Mouse (Mus musculus): ENCODE data around the gene Ube2l3.

Ube2l3 gene

DNA sequence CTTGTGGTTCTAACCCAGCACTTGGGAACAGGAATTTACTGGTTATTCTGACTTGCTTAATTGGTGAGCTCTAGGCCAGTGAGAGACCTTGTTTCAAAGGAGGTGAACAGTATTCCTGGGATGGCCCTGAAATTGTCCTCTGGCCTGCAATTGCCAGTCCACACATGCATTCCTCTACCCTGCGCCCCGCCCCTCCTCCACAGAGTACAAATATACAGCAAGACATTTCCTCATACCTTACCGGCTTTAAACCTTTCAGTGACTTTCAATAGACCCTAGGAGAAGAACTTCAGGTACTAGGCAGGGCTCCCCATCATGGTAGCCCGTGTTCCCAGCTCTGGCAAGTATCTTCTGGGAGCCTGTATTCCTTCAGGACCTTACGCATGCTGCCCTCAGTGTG, 23.1 kb upstream of the Ube2l3 start:
- DNase-seq (ENCODE audit: low read depth, low spot score): no peak
- no peaks in the 10 kb centered on the region for H3K27me3 ChIP-seq (ENCODE audit: control insufficient read depth, insufficient read depth, low read length, poor library complexity, severe bottlenecking)
- H3K36me3 ChIP-seq (ENCODE audit: control insufficient read depth, insufficient read depth, low read length, poor library complexity, severe bottlenecking): no peaks in the 10 kb centered on the region

DNA sequence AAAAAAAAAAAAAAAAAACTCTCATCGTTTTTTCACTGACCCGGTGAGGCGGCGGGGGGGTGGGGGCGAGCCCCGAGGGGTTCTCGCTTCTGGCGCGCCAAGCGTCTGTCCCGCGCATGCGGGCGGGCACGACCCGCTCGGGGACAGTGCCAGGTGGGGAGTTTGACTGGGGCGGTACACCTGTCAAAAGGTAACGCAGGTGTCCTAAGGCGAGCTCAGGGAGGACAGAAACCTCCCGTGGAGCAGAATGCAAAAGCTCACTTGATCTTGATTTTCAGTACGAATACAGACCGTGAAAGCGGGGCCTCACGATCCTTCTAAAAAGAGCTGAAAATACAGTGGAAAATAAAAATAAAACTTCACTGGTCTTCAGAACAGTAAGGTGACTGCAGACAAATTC, 19.7 kb upstream of the Ube2l3 start:
- H3K36me3 ChIP-seq (ENCODE audit: control insufficient read depth, insufficient read depth, low read length, poor library complexity, severe bottlenecking): no peaks in the 10 kb centered on the region
- no peaks in the 10 kb centered on the region for H3K27me3 ChIP-seq (ENCODE audit: control insufficient read depth, insufficient read depth, low read length, poor library complexity, severe bottlenecking)
- peak; percentile 86 for DNase-seq (ENCODE audit: low read depth, low spot score)

DNA sequence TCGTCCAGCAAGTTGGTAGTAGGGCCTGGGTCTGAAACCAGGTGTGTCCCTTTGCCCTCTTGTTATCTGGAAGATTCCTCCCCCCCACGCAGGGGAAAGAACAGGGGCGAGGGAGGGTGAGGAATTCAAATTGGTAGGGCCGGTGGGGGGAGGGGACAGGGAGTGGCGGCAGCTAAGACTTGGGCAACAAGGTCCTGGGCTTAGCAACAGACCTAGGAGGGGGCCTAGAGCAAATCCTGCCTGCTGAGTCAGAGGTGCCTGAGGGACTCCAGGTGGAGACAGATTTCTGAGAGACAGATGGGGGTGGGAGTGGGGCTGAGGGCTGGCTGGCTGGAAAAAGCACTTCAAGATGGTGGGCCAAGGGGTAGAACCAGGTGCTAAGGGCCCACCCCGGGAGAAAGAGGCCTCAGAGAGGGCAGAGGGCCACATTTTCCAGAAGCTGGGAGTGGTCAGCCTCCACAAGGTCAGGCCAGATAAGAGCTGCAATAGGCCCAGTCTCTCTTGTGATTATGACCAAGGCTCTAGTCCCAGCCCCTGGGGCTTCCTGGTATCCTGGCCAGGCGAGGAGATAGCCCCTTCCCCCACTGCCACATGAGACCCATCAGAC, 17.8 kb upstream of the Ube2l3 start:
- DNase-seq (ENCODE audit: low read depth, low spot score): no peak
- H3K36me3 ChIP-seq (ENCODE audit: control insufficient read depth, insufficient read depth, low read length, poor library complexity, severe bottlenecking): no peaks in the 10 kb centered on the region
- H3K27me3 ChIP-seq (ENCODE audit: control insufficient read depth, insufficient read depth, low read length, poor library complexity, severe bottlenecking): no peaks in the 10 kb centered on the region

DNA sequence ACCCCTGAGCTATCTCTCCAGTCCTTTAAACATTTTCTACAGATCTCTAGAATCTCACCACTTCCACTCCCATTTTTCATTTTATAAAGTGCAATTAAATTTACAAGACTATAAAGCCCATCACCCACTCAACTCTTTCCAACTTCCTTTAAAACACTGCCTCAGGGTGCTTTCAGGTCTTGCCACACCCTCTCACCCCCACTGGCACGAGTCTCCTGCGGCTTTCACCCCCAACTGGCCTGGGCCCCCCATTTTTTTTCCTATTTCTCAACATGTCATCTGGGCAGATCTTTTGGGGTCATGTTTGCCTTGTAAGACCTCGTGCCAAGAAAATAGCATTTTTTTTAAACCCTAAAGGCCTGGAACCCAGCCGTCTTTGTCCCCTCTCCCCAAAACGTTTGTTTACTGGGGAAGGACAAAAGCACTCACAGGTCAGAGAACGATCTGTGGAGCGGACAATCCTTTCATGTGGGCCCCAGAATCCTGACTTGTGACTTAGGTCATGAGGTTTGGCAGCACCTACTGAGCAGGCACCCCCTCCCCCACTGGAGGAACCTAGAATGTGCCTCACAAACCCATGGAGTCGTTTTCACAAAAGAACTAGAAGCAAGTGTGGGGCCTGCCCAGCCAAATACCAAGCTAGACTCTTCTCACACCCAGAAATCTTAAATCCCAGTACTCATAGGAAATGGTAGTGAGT, 14.6 kb upstream of the Ube2l3 start:
- Histone ChIP-seq H3K36me3 (ENCODE audit: control insufficient read depth, insufficient read depth, low read length, poor library complexity, severe bottlenecking) (no peaks in the 10 kb centered on the region), H3K27me3 (ENCODE audit: control insufficient read depth, insufficient read depth, low read length, poor library complexity, severe bottlenecking) (no peaks in the 10 kb centered on the region)
- DNase-seq (ENCODE audit: low read depth, low spot score): no peak

DNA sequence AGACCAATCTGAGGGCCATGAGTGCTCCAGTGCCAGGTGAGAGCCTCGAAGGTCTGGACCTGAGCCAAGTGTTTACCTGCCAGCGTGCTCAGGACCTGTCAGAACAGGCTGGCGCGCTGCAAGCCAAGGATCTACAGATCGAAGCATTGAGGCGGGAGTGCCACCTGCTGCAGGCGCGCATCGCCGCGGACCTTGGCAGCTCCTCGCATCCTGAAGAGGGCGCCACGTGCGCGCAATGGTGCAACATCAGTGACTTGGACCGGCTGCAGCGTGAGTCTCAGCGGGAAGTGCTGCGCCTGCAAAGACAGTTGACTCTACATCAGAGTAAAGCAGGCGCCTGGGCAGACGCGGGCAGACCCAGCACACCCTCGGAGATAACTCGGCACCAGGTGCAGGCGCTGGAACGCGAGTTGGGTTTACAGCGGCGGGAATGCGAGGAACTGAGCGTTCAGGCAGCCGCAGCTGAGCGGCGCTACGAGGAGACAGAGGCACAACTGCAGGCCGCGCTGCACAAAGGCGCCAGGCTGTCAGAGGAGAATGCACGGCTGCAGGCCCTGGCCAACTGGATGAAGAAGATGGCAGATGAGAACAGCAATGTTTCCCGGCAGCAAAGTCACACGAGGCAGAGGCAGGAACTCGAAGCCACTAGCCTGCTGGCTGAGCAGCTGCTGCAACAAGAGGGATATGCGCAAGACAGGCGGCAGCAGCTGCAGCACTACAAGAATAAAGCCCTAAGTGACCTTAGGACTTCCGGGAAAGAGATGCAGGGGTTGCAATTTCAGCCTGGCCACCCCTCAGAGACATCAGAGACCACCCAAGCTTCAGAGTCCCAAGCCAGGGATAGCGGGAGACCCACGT, 7.8 kb upstream of the Ube2l3 start:
- H3K36me3 ChIP-seq (ENCODE audit: control insufficient read depth, insufficient read depth, low read length, poor library complexity, severe bottlenecking): no peaks in the 10 kb centered on the region
- DNase-seq (ENCODE audit: low read depth, low spot score): peak; percentile 93
- no peaks in the 10 kb centered on the region for H3K27me3 ChIP-seq (ENCODE audit: control insufficient read depth, insufficient read depth, low read length, poor library complexity, severe bottlenecking)

DNA sequence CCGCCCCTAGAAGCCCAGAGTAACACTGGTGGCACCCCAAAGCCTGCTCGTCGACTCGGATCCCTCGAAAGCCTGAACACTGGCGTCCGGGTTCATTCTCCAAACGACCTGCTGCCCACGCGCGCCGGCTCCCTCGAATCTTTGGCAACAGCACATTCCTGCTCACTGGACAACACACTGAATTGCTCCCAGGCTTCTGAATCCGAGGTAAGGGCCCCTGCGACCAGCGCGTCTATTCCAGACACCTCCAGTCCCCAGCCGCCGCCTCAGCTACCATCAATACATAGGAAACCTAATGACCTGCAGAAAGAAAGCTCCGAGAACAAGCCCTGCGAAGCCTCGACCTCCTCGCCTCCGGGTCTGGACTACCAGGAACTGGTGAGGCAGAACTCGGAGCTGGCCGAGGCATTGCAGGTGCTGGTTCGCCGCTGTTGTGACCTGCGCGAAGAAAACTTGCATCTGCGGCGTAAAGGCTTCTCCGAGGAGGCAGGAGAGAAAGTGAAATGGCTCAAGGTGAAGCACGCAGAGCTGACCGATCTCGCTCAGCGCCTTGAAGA, 7.0 kb upstream of the Ube2l3 start:
- Histone ChIP-seq H3K36me3 (ENCODE audit: control insufficient read depth, insufficient read depth, low read length, poor library complexity, severe bottlenecking) (no peaks in the 10 kb centered on the region), H3K27me3 (ENCODE audit: control insufficient read depth, insufficient read depth, low read length, poor library complexity, severe bottlenecking) (no peaks in the 10 kb centered on the region)
- DNase-seq (ENCODE audit: low read depth, low spot score): no peak

DNA sequence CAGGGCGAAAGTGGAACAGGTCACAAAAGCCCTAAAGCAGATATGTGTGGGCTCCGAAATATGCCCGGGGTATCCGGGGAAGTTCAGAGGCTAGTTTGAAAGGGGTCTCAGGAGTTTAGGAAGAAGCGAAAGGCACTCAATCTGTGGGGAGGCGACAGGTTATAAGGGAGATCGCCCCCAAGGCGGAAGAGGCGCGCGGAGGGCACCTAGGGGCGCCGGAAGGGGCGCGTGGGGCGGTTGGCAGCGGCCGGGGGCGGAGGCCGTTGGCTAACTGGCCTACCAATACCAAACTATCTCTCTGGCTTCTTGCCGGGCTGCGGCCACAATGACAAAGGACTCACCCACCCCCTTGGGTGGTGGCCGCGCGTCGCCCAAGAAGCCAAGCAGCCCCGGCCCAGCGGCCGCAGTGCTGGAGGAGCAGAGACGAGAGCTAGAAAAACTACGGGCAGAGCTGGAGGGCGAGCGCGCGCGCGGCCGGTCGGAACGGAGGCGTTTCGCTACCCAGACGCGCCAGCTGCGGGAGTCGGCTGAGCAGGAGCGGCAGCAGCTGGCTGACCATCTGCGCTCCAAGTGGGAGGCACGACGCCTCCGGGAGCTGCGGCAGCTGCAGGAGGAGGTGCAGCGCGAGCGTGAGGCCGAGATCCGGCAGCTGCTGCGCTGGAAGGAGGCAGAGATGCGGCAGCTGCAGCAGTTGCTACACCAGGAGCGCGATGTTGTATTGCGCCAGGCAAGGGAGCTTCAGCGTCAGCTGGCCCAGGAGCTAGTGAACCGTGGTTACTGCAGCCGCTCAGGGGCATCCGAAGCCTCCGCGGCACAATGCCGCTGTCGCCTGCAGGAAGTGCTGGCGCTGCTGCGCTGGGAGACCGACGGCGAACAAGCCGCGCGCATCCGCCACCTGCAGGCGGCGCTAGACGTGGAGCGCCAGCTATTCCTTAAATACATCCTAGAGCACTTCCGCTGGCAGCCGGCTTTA, 6.2 kb upstream of the Ube2l3 start, which contains the start of gene Rimbp3:
Gene Rimbp3, plus strand, starts transcription at position 215 of the 973 bp plus-strand sequence.
- peak; percentile 83 for DNase-seq (ENCODE audit: low read depth, low spot score)
- Histone ChIP-seq H3K27me3 (ENCODE audit: control insufficient read depth, insufficient read depth, low read length, poor library complexity, severe bottlenecking) (no peaks in the 10 kb centered on the region), H3K36me3 (ENCODE audit: control insufficient read depth, insufficient read depth, low read length, poor library complexity, severe bottlenecking) (no peaks in the 10 kb centered on the region)

DNA sequence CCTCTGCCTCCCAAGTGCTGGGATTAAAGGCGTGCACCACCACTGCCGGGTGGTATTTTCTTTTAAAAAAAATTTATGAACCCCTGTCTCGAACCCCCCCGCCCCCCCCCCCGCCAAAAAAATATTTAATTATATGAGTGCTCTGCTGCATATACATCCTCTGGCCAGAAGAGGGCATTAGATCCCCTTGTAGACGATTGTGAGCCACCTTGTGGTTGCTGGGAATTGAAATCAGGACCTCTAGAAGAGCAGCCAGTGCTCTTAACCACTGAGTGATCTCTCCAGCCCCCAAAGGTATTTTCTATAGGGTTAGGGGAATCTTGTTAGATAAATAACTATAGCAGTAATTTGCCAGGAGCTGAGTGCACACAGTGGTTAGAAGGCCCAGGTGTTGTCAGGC, 2.5 kb upstream of the Ube2l3 start:
- DNase-seq (ENCODE audit: low read depth, low spot score): peak; percentile 86
- no peaks in the 10 kb centered on the region for H3K27me3 ChIP-seq (ENCODE audit: control insufficient read depth, insufficient read depth, low read length, poor library complexity, severe bottlenecking)
- no peaks in the 10 kb centered on the region for H3K36me3 ChIP-seq (ENCODE audit: control insufficient read depth, insufficient read depth, low read length, poor library complexity, severe bottlenecking)

DNA sequence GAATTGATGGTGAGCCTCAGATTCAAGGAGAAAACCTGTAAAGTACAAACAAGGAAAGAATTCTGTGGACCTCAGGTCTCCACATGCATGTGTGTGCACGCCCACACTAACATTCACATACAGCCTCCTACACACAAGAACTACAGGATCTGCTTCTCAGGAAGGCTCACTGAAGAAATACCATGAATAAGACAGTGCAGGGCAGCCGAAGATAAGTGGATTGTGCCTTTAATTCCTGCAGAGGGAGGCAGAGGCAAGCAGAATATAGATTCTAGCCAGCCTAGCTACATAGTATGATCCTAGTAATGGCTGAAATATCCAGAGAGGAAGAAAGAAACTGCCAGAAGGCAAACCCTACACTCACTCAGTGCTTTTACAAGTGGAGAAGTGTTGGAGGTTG, 472 bp downstream of the Ube2l3 start:
- DNase-seq (ENCODE audit: low read depth, low spot score): no peak
- Histone ChIP-seq H3K27me3 (ENCODE audit: control insufficient read depth, insufficient read depth, low read length, poor library complexity, severe bottlenecking) (no peaks in the 10 kb centered on the region), H3K36me3 (ENCODE audit: control insufficient read depth, insufficient read depth, low read length, poor library complexity, severe bottlenecking) (no peaks in the 10 kb centered on the region; the same call in 1 of the 2 replicates)

DNA sequence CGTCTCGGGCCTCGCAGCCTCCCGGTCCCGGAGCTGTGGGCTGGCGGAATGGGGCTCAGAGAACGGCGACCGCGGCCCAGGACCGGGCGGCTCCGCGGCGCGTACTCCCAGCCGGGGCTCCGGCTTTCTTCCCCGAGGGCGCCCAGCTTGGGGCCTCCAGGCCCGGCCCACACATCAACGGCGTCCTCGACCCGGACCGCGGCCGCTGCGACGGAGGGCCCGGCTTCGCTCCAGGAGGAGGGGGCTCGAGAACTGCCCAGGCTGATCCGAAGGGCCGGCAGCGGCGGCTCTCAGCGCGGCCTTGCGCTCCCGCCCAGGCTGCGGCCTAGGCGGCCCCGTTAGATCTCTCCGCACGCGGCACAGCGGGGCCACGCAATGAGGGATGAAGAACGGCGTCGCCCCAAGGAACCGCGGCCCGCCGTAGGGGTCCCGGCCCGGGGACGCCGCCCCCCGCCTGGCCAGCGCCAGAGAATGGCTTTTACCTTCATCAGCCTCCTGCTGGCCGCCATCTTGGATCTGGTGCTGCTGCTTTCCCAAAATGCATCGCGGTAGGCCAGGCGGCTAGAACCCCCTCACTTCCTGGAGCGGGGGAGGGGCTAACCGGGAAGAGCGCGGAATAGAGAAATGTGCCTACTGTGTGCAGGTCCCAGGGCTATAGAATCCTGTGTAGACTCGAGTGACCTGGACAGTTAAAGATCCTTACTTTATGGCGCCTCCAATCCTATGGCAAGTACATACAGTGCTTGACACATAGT, 1.3 kb downstream of the Ube2l3 start:
- Histone ChIP-seq H3K27me3 (ENCODE audit: control insufficient read depth, insufficient read depth, low read length, poor library complexity, severe bottlenecking) (no peaks in the 10 kb centered on the region), H3K36me3 (ENCODE audit: control insufficient read depth, insufficient read depth, low read length, poor library complexity, severe bottlenecking) (no peaks in the 10 kb centered on the region; the same call in 1 of the 2 replicates)
- peak; percentile 83 for DNase-seq (ENCODE audit: low read depth, low spot score)

DNA sequence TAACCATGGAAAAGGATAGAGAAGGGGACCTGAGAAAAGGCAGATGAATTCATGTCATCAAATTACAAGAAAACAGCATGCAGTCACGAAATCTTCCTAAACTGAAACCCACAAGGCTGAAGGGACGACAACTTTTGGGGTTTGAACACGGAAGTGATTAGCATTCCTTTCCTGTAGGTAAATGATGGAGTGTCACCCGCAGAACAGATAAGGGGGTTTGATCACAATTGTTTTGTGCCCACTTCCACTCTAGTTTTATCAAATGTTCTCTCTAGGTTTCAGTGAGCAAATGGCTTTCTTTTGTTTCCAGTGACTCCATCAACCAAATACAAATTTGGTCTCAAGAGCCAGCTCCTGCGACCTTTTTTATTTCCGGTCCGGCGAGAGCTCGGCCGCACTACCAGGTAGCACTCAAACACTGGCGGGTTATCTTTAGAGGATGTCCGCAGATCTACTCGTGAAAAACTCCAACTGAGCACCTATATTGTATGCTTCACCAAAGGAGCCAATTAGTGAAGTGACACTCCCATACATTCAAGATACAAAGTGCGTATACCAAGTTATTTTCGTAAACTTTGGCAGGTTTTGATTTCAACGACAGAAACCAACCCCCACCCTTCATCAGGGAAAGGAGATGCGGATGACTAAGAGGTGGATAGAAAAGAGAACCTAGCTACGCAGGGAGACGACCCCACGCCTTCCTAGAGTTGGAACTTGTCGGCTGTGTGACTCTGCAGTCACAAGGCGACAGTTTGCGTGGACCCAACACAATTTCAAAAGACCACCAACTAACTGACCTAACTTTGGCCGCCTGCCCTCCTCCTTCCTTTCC, 2.1 kb downstream of the Ube2l3 start:
- no peaks in the 10 kb centered on the region for H3K27me3 ChIP-seq (ENCODE audit: control insufficient read depth, insufficient read depth, low read length, poor library complexity, severe bottlenecking)
- no peaks in the 10 kb centered on the region; the same call in 1 of the 2 replicates for H3K36me3 ChIP-seq (ENCODE audit: control insufficient read depth, insufficient read depth, low read length, poor library complexity, severe bottlenecking)
- peak; percentile 32 for DNase-seq (ENCODE audit: low read depth, low spot score)

DNA sequence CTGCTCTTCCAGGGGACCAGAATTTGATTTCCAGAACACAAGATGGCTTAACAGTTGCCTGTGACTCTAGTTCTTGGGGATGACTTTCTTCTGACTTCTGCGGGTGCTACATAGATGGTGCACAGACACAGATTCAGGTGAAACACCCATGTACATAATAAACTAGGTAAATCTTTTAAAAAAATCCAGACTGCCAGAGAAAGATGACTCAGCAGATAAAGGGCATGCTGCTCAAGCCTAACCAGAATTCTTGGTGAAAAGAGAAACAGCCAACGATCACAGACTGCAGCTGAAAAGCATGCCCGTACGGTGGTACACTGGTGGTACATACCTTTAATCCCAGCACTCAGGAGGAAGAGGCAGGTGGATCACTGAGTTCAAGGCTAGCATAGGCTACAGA, 8.6 kb downstream of the Ube2l3 start:
- DNase-seq (ENCODE audit: low read depth, low spot score): no peak
- Histone ChIP-seq H3K27me3 (ENCODE audit: control insufficient read depth, insufficient read depth, low read length, poor library complexity, severe bottlenecking) (no peaks in the 10 kb centered on the region), H3K36me3 (ENCODE audit: control insufficient read depth, insufficient read depth, low read length, poor library complexity, severe bottlenecking) (no peaks in the 10 kb centered on the region; the same call in 1 of the 2 replicates)

DNA sequence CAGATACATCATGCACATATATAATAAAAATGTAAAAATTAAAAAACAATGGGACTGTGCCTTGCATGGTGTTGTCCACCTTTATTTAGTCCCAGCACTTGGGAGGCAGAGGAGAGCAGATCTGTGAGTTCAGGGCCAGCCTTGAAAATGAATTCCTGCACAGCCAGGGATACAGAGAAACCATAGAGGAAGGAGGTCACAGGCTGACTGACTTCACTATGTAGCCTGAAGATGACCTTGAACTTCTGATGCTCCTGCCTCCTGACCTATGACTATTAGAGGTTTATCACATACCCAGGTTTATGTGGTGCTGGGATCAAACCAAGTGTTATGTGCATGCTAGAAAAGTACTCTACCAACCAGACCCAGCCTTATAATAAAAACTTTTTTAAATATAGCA, 17.0 kb downstream of the Ube2l3 start:
- no peaks in the 10 kb centered on the region for H3K36me3 ChIP-seq (ENCODE audit: control insufficient read depth, insufficient read depth, low read length, poor library complexity, severe bottlenecking)
- DNase-seq (ENCODE audit: low read depth, low spot score): no peak
- H3K27me3 ChIP-seq (ENCODE audit: control insufficient read depth, insufficient read depth, low read length, poor library complexity, severe bottlenecking): no peaks in the 10 kb centered on the region

Measured in splenic B cell, adult 2 months (primary cell).